Mouse (Mus musculus): ENCODE measurements around the gene Ptpn14. TPM values are rescaled to one million over a fixed set of nuclear protein-coding genes. Genes with fewer than 3 reads are reported as not detected.

Ptpn14 gene
- total RNA-seq, 2 experiments from 2014 or later: 0.88 TPM; not detected in 1

- ATAC-seq (replicated peaks; ENCODE audit: poor library complexity, severe bottlenecking): no peak
These were observed 132.3 kb downstream of the Ptpn14 start for GRCm38 (mm10) chr1:189860112-189860941.

GRCm38 (mm10) chr1:189860942-189861315 is 132.9 kb downstream of the Ptpn14 start:
- ATAC-seq (replicated peaks; ENCODE audit: poor library complexity, severe bottlenecking): no peak

- ATAC-seq (replicated peaks; ENCODE audit: poor library complexity, severe bottlenecking): no peak
These were observed 135.7 kb downstream of the Ptpn14 start for GRCm38 (mm10) chr1:189863727-189864126.

- peak; percentile 19; the same call in 1 of the 2 replicates for ATAC-seq (replicated peaks; ENCODE audit: poor library complexity, severe bottlenecking)
These were observed 136.2 kb downstream of the Ptpn14 start for GRCm38 (mm10) chr1:189864301-189864700.

DNA sequence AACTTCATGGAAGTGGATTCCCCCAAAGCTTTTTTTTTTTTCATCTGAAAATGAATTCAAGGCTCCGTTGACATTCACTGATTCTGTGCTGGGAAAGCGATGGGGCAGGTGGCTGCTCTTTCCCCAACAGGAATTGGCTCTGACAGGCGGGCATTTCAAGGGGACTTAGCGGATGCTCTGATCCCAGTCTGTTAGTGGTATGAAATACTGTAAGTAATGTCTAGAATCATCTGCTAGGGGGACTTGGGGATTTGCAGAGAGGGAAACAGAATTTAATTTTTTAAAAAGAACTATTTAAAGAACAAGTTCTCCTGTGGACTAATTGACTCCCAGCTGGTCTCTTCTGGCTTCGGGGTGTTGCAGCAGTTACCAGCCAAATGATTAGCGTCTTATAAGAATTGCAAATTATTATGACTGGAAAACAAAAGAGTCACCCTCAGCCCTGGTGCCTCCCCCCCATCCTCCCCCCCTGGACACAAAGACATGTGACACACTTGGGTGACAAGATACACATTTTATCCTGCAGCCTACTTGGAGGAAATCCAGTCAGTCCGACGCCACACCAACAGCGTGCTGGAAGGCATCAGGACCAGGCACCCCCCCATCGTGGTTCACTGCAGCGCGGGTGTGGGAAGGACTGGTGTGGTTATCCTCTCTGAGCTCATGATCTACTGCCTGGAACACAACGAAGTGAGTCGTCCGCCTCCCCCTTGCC is 136.9 kb downstream of the Ptpn14 start:
- ATAC-seq (replicated peaks; ENCODE audit: poor library complexity, severe bottlenecking): no peak

- no peak for ATAC-seq (replicated peaks; ENCODE audit: poor library complexity, severe bottlenecking)
These were observed 138.6 kb downstream of the Ptpn14 start for GRCm38 (mm10) chr1:189866621-189867020.

- ATAC-seq (replicated peaks; ENCODE audit: poor library complexity, severe bottlenecking): 0 out of 2 replicates have a peak, but pooled peaks have one; percentile 13
These were observed 139.0 kb downstream of the Ptpn14 start for GRCm38 (mm10) chr1:189867034-189867433.

- ATAC-seq (replicated peaks; ENCODE audit: poor library complexity, severe bottlenecking): 0 out of 2 replicates have a peak, but pooled peaks have one; percentile 20
These were observed 139.4 kb downstream of the Ptpn14 start for GRCm38 (mm10) chr1:189867497-189867896.

- peak; percentile 43 for ATAC-seq (replicated peaks; ENCODE audit: poor library complexity, severe bottlenecking)
These were observed 140.0 kb downstream of the Ptpn14 start for GRCm38 (mm10) chr1:189868036-189868435.

GRCm38 (mm10) chr1:189869651-189870270 is 141.7 kb downstream of the Ptpn14 start:
- ATAC-seq (replicated peaks; ENCODE audit: poor library complexity, severe bottlenecking): no peak

- ATAC-seq (replicated peaks; ENCODE audit: poor library complexity, severe bottlenecking): no peak
These were observed 142.5 kb downstream of the Ptpn14 start for GRCm38 (mm10) chr1:189870539-189870938.

- peak; percentile 55 for ATAC-seq (replicated peaks; ENCODE audit: poor library complexity, severe bottlenecking)
These were observed 143.6 kb downstream of the Ptpn14 start for GRCm38 (mm10) chr1:189871625-189872024.

GRCm38 (mm10) chr1:189872050-189872449 is 144.0 kb downstream of the Ptpn14 start:
- ATAC-seq (replicated peaks; ENCODE audit: poor library complexity, severe bottlenecking): no peak

DNA sequence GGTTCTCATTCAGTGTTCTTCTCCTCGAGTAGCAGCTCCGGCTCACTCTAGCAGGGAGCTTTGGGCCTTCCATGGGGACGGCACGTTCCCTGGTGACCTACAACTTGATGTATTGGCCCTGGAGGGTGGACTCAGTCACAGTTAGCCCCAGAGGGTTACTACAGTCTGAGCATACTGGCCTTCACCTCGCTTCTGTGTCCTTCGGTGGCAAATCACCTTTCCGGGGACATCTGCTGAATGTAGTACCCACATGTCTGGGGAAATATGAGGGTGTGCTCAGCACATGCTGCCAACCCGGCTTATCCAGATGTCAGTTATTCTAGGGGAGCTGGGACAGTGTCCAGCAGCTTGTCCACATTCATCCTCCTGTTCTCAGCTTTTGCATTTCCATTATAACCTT is 145.5 kb downstream of the Ptpn14 start:
- no peak for ATAC-seq (replicated peaks; ENCODE audit: poor library complexity, severe bottlenecking)

DNA sequence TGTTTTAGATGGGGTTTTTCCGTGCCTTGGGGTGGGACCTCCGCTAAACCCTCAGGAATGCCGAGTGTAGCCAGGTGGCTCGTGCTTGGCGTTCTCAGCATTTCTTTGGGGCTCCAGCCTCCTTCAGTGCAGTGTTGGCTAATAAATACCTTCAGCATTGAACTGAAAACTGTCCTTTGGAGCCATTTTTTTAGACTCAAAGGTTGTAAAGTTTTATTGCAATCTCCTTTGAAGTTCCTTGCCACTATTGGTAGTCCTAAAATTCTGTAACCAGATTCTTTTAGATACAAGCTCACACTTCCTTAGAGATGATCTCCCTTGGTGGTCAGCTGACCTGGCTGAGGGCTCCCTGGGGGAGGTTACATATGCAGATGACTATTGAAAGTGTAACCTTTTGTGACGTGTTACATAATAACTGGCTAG is 147.4 kb downstream of the Ptpn14 start:
- peak; percentile 40 for ATAC-seq (replicated peaks; ENCODE audit: poor library complexity, severe bottlenecking)

- ATAC-seq (replicated peaks; ENCODE audit: poor library complexity, severe bottlenecking): no peak
These were observed 148.1 kb downstream of the Ptpn14 start for GRCm38 (mm10) chr1:189876162-189876561.

DNA sequence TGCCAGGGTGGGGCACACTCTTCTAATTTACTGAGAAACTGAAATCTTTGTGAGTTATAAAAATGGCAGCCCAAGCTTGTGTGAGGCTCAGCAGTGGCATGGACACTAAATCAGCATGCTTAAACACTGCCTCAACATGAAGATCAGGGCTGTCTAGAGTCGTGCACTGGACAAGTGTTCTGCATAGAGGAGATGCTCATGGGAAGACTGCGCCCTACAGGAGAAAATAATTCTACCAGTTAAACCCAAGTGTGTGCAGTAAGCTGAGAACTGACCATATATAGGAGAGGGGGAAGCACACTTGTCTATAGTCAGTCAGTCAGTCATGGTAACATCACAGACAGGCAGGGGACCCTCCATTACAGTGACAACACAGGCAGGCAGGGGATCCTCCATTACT is 151.1 kb downstream of the Ptpn14 start:
- no peak for ATAC-seq (replicated peaks; ENCODE audit: poor library complexity, severe bottlenecking)

GRCm38 (mm10) chr1:189879965-189880364 is 151.9 kb downstream of the Ptpn14 start:
- ATAC-seq (replicated peaks; ENCODE audit: poor library complexity, severe bottlenecking): no peak

- ATAC-seq (replicated peaks; ENCODE audit: poor library complexity, severe bottlenecking): no peak
These were observed 152.7 kb downstream of the Ptpn14 start for GRCm38 (mm10) chr1:189880745-189881144.

DNA sequence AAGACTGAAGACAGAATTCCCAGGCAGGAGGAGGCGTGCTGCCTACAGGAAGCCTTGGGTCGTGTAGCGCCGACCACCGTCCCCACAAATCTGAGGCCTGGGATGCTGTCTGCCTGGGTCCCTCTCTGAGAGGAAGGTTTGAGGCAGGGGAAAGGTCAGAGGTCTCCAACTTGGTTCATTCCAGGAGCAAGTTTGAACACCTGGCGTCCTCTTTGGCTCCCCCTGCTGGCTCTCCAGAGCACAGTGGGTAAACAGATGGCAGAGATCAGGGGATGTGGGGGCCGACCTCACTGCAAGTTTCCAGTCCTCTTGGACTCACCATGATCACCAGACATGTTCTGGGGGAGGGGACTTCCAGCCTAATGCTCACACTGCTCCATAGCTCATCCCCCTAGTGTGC is 154.8 kb downstream of the Ptpn14 start:
- ATAC-seq (replicated peaks; ENCODE audit: poor library complexity, severe bottlenecking): peak; percentile 41
